Mouse (Mus musculus) layer of hippocampus, adult 9-11 months (tissue): ENCODE measurements around the gene Ptf1a.

Experiments
- DNase-seq: peaks from one replicate; pipeline ENCODE4 v3.0.0; 2022

Gene Ptf1a

GRCm38 (mm10) chr2:19455228-19455627 is 9.8 kb downstream of the Ptf1a start:
- no peak for DNase-seq

- no peak for DNase-seq
Observed at GRCm38 (mm10) chr2:19455857-19456482, 10.5 kb downstream of the Ptf1a start.

GRCm38 (mm10) chr2:19458785-19459184 is 13.3 kb downstream of the Ptf1a start:
- no peak for DNase-seq

- DNase-seq = no peak
Observed at GRCm38 (mm10) chr2:19461940-19462339, 16.5 kb downstream of the Ptf1a start.

GRCm38 (mm10) chr2:19490262-19490661 is 44.8 kb downstream of the Ptf1a start:
- DNase-seq = no peak
